Mouse (Mus musculus): ENCODE measurements at regions not wholly inside any gene's neighbourhood (a gene's known extent, or its start where the extent isn't known, plus 50 kb on each side); places are given as distances from the start of the nearest gene placed in this dataset.
"Not testable (repeated sequence)": the region's sequence is repeated elsewhere in the genome, so short reads cannot be mapped to it uniquely, and the experiment has no call there.

GRCm38 (mm10) chr8:20285523-20285922, 77.5 kb downstream of the Gm15319 start:
- intact Hi-C loops (cut with DNase I); DNase-seq: not testable (repeated sequence)

GRCm38 (mm10) chr8:20284856-20285255, 78.2 kb downstream of the Gm15319 start:
- DNase-seq, result peak in 1 of 2 experiments; percentile 25
- intact Hi-C loops (cut with DNase I), result not testable (repeated sequence)

DNA sequence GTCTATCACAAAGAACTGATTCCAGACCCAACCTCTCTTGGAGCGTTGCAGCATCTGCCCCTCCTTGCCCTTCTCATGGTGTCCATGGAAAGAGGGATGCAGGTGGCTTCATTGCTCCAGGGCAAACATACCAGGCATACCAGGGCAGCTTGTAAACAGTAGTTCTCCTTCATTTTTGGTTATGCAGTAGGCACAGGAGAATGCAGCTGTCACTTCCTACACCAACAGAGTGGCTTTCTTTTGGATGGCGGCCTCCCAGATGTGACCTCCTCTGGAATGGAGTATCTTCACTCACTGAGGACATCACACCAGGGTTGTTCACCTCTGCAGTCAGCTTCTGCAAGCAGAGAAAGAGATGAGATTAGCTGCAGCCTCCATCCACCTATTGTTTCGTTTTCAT, 79.9 kb downstream of the Gm15319 start:
- DNase-seq; intact Hi-C loops (cut with DNase I): not testable (repeated sequence)

GRCm38 (mm10) chr8:20281201-20281887, 81.7 kb downstream of the Gm15319 start:
- DNase-seq; intact Hi-C loops (cut with DNase I): not testable (repeated sequence)

DNA sequence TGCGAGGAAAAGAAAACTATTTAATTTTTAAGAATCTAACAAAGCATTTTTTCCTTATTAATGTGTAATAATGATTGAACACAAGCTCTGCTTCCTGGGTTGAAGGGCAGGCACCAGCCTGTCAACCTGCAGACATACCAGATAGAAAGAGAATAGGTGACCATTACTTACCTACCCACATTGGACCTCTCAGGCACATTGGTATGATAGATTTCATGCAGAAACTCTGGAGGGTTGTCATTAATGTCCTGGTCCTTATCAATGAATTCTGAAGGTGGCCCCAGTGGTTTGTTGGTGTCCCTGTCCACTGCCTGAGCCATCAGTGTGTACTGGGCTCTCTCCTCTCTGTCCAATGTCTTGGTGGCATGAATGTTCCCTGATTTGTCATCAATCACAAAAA, 85.3 kb downstream of the Gm15319 start:
- DNase-seq; intact Hi-C loops (cut with DNase I): not testable (repeated sequence)

GRCm38 (mm10) chr8:20276661-20277060, 86.3 kb downstream of the Gm15319 start:
- not testable (repeated sequence) for DNase-seq

GRCm38 (mm10) chr8:20273844-20274243, 89.2 kb downstream of the Gm15319 start:
- DNase-seq; intact Hi-C loops (cut with DNase I): not testable (repeated sequence)

More at GRCm38 (mm10) chr8:20276661-20277060, 86.3 kb downstream of the Gm15319 start:
- intact Hi-C loops (cut with DNase I), result not testable (repeated sequence)

GRCm38 (mm10) chr8:20267520-20268127, 95.4 kb downstream of the Gm15319 start:
- intact Hi-C loops (cut with DNase I), result not testable (repeated sequence)
- DNase-seq, result peak in 1 of 2 experiments; percentile 52

GRCm38 (mm10) chr8:20266776-20267175, 96.2 kb downstream of the Gm15319 start:
- intact Hi-C loops (cut with DNase I), result not testable (repeated sequence)
- DNase-seq, result peak in 1 of 2 experiments; percentile 63

GRCm38 (mm10) chr8:20264612-20265011, 98.4 kb downstream of the Gm15319 start:
- intact Hi-C loops (cut with DNase I); DNase-seq: not testable (repeated sequence)

- DNase-seq; intact Hi-C loops (cut with DNase I): not testable (repeated sequence)
Observed at GRCm38 (mm10) chr8:20264106-20264505, 98.9 kb downstream of the Gm15319 start.

DNA sequence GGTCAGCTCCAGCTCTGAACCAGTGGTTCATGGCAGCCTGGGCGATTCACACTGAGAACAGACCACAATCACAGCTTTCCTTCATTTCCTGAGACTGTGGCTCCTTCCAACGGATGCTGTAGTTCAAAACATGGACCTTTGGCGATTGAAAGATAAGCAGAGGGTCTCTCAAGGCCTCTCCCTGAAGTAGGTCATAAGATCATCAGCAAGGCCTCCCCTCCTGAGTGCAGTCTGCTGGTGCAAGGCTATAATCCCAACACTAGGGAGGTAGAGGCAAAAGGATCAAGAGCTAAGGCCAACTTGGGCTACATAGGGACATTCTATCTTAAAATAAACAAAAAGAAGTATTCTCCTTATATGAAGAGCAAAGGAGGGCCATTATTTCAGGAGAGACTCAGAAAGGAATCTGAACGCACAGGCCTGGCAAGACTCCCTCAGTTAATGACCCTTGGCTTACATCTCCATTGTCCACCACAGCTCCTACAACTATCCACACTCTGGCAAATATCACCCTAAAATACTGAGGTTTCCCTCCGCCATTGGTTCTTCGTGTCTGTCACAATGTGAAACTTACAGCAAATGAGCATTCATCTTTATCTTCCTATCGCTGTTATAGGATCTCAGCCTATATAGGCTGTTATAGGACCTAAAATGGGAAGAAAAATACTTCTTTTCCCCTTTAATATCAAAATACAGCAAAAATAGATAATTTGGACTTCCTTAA, 100.0 kb downstream of the Gm15319 start:
- intact Hi-C loops (cut with DNase I); DNase-seq: not testable (repeated sequence)

DNA sequence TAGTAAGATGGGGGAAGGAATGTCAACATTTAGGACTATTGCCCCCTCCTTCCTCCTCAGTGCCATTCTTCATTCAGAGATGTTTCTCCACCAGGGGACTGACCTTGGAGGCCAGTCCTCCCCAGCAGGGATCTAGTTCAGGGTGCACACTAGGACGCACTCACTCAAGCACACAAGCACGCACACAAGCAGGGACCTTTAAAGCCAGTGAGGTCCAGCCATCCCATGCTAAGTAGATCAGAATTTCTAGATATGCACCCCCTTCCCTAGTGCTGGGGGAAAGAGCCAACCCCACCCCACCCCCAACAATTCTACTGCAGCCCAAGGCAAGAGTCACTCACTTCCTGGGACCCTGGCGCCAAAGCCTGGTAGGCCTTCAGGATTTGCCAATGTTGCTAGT, 100.8 kb downstream of the Gm15319 start:
- intact Hi-C loops (cut with DNase I); DNase-seq: not testable (repeated sequence)

GRCm38 (mm10) chr8:20261452-20262181, 101.4 kb downstream of the Gm15319 start:
- DNase-seq; intact Hi-C loops (cut with DNase I): not testable (repeated sequence)

- intact Hi-C loops (cut with DNase I), result not testable (repeated sequence)
- DNase-seq, result peak; percentile 33 to 69
Observed at GRCm38 (mm10) chr8:20261007-20261406, 102.0 kb downstream of the Gm15319 start.

DNA sequence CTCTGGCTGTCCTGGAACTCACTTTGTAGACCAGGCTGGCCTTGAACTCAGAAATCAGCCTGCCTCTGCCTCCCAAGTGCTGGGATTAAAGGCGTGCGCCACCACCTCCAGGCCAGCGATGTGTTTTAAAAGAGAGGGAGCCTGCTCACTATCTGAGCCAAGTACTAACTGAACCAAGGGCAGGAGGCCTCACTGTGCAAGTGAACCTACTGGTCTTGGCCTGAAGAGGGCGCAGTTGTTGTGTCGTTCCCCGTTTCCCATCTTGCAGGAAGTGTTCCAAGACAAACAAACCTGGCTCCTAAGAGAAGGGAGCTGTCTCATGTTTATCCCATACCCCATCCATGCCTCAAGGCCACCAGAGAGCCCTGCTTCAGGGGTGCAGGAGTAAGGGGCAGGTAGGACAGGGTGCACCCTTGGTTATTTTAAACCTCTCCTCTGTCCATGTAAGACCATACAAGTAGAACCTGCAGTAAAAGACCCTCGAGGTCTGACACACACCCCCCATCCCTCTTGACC, 102.8 kb downstream of the Gm15319 start:
- intact Hi-C loops (cut with DNase I); DNase-seq: not testable (repeated sequence)

- DNase-seq; intact Hi-C loops (cut with DNase I): not testable (repeated sequence)
Observed at GRCm38 (mm10) chr8:20259662-20260061, 103.3 kb downstream of the Gm15319 start.

Measured in gastrocnemius, postnatal 36 days (tissue).